Mouse (Mus musculus): ENCODE results near the gene Olfr1344. TPM values are rescaled to one million over a fixed set of nuclear protein-coding genes. Genes with fewer than 3 reads are reported as not detected.

The Olfr1344 gene
- total RNA-seq (2023): not detected

GRCm38 (mm10) chr7:6438388-6438787 is at the start of gene Olfr1344:
Gene Olfr1344, plus strand, starts transcription at chr7:6438688.

GRCm38 (mm10) chr7:6397996-6398975 is 40.2 kb upstream of the Olfr1344 start, which contains the start of gene Smim17:
Gene Smim17, plus strand, starts transcription at chr7:6398715.

GRCm38 (mm10) chr7:6410043-6410442 is 28.4 kb upstream of the Olfr1344 start, which contains the start of gene Gm20715:
Gene Gm20715, plus strand, starts transcription at chr7:6410277.

GRCm38 (mm10) chr7:6455868-6456267 is 17.4 kb downstream of the Olfr1344 start, which contains the start of gene Olfr1336:
Gene Olfr1336, plus strand, starts transcription at chr7:6456168.

GRCm38 (mm10) chr7:6466951-6467350 is 28.5 kb downstream of the Olfr1344 start, which contains the start of gene Olfr1346:
Gene Olfr1346, plus strand, starts transcription at chr7:6467101.

GRCm38 (mm10) chr7:6486841-6487240 is 48.4 kb downstream of the Olfr1344 start, which contains the start of gene Olfr5:
Gene Olfr5, minus strand, starts transcription at chr7:6486941.

Other genes with a start within 250 kb of the Olfr1344 start
- not detected for gene Galp, start 241.6 kb upstream of the Olfr1344 start, total RNA-seq (2023)
- gene Zscan5b, start 216.4 kb upstream of the Olfr1344 start, total RNA-seq (2023): not detected
- not detected for gene Epp13, start 186.0 kb upstream of the Olfr1344 start, total RNA-seq (2023)
- 5.9 TPM for gene Zfp667, start 152.1 kb upstream of the Olfr1344 start, total RNA-seq (2023)
- 0.50 TPM for gene Zfp583, start 107.4 kb upstream of the Olfr1344 start, total RNA-seq (2023)
- gene Gm3854, start 94.9 kb upstream of the Olfr1344 start, total RNA-seq (2023): 0.97 TPM
- 2.3 TPM for gene Zfp78, start 75.4 kb upstream of the Olfr1344 start, total RNA-seq (2023)
- gene Zfp28, start 55.4 kb upstream of the Olfr1344 start, total RNA-seq (2023): 8.3 TPM
- 1.8 TPM for gene Smim17, start 40.0 kb upstream of the Olfr1344 start, total RNA-seq (2023)
- gene Gm20715, start 28.4 kb upstream of the Olfr1344 start, total RNA-seq (2023): not detected
- not detected for gene Olfr1336, start 17.5 kb downstream of the Olfr1344 start, total RNA-seq (2023)
- gene Olfr1346, start 28.4 kb downstream of the Olfr1344 start, total RNA-seq (2023): not detected
- gene Olfr5, start 48.3 kb downstream of the Olfr1344 start, total RNA-seq (2023): not detected
- not detected for gene Olfr1347, start 61.1 kb downstream of the Olfr1344 start, total RNA-seq (2023)
- gene Olfr1348, start 70.1 kb downstream of the Olfr1344 start, total RNA-seq (2023): not detected
- gene Olfr1349, start 84.3 kb downstream of the Olfr1344 start, total RNA-seq (2023): not detected
- gene Olfr1350, start 126.2 kb downstream of the Olfr1344 start, total RNA-seq (2023): not detected